Mouse (Mus musculus) spleen, postnatal 4 days (tissue): ENCODE results near the gene 3830406C13Rik.
"Not testable (repeated sequence)": the region's sequence is repeated elsewhere in the genome, so short reads cannot be mapped to it uniquely, and the experiment has no call there.

ENCODE experiments used
- DNase-seq, 2 experiments: peaks; one replicate each; pipeline ENCODE4 v3.0.0; 2022; ENCODE audit warnings: low spot score in 2 of 2

Gene 3830406C13Rik

GRCm38 (mm10) chr14:12284141-12284912 lies at the start of gene 3830406C13Rik:
Gene 3830406C13Rik, plus strand, starts transcription at chr14:12284173.
- DNase-seq: peak; percentile 79 to 86

- DNase-seq: no peak
Measured at GRCm38 (mm10) chr14:12243726-12244125, 40.2 kb upstream of the 3830406C13Rik start.

DNA sequence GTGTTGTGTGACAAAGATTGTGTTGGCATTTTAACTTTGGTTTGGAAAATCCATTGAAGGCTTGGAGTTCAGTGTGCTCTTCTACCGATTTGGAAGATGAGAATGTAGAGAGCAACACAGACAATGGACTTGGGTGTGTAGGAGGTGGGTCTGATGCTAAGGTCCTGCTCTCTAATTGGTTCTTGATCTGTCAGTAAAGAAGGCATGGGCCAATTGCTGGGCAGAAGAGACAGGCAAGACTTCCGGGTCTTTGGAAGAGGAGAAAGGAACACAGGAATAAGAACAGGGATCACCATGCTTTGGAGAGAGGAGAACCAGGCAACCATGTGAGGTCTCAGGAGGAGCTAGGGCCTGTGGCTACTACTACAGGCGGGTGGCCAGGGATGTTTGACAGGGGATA lies 7.9 kb upstream of the 3830406C13Rik start:
- DNase-seq: no peak

DNA sequence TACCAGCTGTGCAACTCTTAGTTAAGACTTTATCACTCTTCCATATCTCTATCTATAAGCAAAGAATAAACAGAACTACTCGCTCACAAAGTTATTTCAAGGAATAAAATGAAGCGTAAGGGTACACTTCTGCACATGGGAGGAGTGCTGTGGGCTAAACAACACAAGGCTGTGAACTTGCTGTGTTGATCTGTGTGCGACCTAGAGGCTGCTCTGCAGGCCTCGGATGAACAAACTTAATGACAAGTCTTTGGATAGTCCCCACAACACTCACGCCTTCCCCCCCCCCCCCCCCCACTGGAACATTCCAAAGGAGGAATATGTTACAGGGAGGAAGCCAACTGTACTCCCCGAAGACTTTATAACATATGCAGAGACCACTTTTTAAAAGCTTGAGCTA lies 332 bp upstream of the 3830406C13Rik start, which contains the start of gene Gm49355:
TSS of gene Gm49355 (plus strand) at position 336 of the 400 bp plus-strand sequence.
- no peak for DNase-seq

DNA sequence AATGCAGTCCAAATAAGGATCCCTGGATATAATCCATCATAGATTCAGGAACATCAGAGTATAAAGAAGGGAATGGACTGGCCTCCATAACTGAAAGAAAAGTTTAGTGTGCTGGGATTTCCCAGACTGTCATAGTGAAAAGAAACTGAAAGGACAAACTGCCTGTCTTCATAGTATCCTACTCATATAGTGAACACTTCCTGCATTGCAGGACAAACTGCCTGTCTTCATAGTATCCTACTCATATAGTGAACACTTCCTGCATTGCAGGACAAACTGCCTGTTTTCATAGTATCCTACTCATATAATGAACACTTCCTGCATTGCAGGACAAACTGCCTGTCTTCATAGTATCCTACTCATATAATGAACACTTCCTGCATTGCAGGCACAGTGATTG lies 5.8 kb downstream of the 3830406C13Rik start:
- not testable (repeated sequence) for DNase-seq

DNA sequence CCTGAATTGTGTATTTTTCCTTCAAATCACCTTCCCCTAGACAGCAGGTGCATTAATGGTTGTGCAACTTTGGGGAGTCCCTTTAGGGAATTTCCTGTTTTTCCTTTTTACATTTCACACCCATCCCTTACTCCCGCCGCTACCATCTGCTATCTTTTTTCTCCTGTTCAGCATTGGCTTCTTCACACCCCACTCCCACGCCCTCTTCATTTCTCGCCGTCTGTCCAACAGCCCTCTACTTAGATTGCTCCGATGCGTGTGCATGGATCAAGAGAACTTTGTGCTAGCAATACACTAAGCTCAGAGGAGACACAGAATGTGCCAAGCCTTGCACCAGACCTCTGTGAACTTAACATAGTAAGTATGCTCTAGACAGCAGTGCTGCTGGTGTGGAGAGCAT lies 12.4 kb downstream of the 3830406C13Rik start:
- DNase-seq: peak in 1 of 2 experiments; percentile 26

- no peak for DNase-seq
Measured at GRCm38 (mm10) chr14:12299171-12299570, 15.2 kb downstream of the 3830406C13Rik start.

DNA sequence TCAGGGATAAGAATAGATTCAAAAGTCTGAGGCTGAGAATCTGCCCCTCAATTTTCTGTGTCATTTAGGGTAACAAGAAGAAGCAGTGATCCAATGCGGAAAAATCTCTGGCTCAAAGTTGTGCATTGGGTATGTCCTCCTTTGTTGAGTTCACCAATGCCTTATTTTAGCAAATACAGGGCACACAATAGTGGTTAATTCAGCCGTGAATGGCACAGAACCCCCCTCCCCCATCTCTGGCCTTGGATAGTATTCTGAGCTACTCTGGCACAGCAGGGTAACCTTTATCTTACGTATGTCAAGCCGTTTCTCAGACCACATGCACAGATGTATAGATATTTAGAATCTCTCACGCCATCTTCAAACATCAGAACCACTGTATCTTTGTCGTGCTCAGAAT lies 15.7 kb downstream of the 3830406C13Rik start:
- DNase-seq: peak in 1 of 2 experiments; percentile 24

- peak in 1 of 2 experiments; percentile 22 for DNase-seq
Measured at GRCm38 (mm10) chr14:12300275-12300674, 16.3 kb downstream of the 3830406C13Rik start.

- peak in 1 of 2 experiments; percentile 3 for DNase-seq
Measured at GRCm38 (mm10) chr14:12300677-12301076, 16.7 kb downstream of the 3830406C13Rik start.

GRCm38 (mm10) chr14:12303106-12303505 lies 19.1 kb downstream of the 3830406C13Rik start:
- DNase-seq: no peak

DNA sequence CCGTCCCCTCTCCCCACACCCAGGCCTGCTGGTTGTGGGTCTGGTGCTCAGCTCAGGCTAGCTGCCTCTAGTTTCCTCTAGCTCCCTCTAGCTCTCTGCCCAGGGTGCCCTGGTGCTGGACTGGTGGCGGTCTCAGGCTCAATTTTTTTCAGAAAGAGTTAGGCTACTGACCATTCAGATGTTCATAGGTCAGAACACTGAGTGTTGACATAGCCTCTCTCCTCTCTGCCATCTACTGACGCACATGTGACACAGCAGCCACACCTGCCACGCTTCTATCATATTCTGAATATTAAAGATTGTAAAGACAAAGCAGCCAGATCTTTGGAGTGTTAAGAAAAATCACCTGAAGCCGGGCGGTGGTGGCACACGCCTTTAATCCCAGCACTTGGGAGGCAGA lies 49.6 kb downstream of the 3830406C13Rik start:
- no peak for DNase-seq

- no peak for DNase-seq
Measured at GRCm38 (mm10) chr14:12334925-12335324, 51.0 kb downstream of the 3830406C13Rik start.

DNA sequence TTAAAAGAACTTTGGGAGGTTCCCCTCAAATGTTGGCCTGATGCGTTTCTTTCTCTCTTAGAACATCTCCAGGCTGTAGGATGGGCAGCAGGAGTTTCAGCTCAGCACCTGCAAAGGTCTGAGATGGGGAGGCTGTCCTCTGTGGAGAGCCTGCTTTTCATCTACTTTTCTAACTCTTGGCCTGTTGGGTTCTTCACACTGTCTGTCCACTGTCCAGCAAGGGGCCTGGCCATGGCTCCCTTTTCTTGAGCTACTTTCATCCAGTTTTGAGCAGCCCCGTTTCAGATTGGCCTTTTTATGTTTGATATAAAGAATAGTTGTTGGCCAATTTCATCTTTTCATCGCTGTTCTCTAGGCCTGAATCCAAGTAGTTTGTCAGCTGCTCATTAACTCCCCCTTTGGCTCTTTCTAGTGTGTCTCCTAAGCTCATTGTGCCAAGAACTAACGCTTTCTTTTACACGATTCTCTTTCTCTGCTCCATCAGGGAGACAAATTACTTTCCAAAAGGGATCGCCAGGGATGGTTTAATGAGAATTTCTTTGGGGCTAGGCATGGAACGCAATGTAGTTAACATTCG lies 53.5 kb downstream of the 3830406C13Rik start:
- no peak for DNase-seq

DNA sequence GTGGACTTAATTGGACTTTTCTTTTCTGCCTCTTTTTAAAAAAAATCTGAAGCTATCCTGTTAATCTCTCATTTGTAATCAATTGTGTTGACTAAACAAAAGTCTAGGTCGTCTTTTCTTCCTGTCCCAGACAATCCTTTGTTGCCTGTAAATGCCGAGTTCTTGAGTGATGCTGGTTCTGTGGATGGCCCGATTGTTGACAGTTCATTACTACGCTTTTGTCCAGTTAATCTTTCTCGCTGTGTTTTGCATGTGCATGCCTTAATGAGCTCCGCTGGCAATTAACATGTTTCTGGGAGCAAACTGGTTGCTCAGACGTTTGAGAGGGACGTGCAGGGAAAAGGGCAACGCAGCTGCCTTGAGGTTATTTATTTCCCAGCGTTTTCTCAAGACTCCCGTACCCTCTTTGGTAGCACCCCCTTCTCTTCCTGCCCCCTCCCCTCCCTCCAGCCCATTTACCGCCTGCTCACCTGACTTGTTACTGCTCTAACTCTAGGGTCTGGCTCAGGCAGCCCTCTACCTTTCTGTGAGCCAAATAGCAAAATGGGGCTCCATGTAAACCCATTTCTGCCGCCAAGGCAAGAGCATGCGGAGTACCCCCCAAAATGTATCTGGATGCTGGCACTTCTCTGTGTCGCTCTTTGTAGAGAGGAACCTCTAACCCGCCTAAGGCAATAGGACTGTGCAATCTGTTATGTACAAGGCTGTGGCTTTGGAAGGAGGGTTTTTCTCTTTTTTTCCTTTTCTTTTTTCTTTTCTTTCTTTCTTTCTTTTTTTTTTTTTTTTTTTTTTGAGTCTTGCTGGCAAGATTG lies 54.2 kb downstream of the 3830406C13Rik start:
- no peak for DNase-seq

DNA sequence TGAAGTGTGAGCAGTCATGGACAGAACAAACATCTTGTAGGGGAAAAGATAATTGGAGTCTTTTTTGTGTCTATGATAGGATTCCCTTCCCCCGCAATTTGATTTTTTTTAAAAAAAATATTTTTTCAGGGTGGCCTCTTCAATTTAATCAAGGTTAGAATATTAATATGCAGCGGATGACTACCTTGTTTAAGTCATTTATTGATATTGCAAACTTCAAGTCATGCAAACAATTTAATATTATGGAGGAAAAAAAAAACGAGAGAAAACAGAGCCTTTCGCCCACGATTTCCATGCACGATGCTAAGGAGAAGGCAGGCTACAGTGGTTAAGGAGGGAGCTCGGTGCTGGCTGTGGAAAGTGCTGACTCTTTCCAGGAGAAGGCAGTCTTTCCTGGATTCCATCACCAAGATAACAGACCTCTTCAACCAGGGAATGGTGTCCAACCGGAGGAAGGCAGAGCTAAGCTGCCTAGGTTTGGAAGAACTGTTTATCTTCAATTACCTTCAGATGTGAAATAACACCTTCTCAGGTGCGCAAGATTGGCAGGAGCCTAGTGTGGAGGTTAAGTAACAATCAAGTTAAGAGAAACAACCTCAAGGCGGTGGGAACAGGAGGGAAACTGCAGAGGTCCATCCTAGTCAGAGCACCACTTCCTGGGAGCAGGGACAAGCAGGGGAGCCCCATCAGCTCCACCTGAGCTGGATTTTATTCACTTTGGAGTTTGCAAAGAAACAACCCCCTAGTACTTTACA lies 55.0 kb downstream of the 3830406C13Rik start:
- DNase-seq: no peak

DNA sequence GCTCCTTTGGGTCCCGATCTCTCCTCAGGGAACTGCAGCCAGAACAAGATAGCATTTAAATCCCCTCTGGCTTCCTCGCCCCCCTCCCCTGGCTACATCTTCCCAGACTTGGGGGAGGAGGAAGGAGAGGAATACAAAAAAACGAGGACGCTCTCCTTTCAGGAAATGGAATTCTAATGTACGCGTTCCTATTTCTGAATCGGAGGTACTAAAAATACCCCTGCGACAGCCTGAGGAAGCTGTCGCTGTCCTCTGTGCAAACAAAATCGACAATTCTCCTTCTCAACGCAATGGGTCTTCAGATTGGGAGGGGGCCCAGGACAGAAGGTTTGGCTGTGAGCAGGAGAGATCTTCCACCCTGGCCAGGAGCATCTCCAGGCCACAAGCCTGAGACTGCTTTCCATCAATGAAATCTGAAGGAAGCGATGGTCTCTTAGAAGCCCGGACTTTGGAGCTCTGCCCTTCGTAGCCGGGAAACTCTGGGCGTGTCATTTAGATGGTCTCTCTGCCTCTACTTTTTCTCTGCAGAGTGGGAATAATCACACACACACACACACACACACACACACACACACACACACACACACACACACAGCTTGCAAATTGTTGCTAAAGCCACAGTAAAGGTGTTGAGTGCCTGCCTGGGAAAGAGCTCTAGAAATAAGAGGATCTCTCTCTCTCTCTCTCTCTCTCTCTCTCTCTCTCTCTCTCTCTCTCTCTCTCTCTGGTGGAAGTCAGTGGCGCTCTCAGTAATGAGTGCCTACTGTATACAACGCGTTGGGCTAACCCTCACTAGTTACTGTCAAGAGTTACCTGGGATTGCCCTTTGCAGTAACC lies 56.5 kb downstream of the 3830406C13Rik start:
- DNase-seq: no peak

DNA sequence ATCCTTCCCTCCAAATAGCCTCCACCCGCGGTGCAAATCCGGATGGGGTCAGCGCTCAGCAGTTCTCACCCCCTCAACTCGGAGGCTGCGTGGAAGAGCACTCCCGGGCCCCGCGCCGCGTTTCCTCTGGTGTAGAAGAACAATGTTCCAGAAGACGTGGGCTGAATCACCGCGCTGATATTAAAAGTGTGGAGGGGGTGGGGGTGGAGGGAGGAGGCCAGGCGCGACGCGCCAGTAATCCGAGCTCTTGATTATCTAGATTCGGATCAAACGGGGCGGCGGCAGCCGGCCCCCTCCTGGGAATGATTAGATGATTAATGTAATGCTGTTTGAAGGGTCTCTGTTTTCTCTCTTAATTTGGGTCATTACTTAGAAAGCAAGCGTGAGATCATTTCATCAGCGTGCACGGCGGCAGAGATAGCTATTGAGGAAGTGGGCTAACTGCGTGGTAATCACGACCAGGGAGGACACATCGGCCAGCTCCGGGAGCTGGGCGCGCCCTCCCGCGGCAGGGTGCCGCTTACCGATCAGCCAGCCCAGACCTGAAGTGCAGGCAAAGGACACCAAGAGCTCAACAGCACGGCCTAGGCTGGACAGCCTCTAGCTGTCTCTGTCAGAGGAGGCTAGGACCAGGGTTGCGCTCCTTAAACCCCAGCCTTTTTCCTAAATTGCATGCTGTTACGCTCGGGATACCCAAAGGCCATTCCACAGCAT lies 57.3 kb downstream of the 3830406C13Rik start:
- no peak for DNase-seq

DNA sequence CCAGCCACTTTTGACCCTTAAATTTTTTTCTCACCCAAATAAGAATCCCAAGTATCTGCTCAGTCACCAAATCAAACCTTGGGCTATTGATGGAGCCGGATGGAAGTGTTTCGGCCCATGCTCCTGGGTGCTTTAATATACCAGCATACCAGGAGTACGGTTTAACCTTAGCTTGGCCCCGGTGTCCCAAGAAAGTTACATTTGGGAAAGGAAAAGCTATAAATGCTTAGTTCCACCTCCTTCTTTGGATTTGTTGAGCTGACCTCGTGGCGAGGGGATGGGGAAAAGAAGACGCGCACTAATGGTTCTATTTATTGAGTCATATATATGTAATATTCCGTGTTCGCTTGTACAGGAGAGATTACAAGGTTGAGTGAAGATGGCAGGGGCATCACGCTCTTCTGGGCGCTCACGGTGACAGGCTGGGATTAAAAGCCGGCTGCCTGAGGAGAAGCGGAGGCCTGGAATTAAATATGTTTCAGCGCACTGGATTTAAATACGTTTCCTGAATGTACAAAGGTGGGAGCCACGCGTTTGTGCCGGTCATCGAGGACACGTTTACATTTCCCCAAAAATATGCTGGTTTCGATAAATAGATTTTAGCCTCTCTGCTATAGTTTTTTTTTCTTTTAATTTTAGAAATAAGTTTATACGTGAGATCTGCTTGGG lies 58.0 kb downstream of the 3830406C13Rik start:
- no peak for DNase-seq
